Mouse (Mus musculus): Measurements from ENCODE around the gene Osbpl10. TPM values are rescaled to one million over a fixed set of nuclear protein-coding genes. Genes with fewer than 3 reads are reported as not detected.

Osbpl10 gene
- polyA plus RNA-seq, 1 experiment from 2014 or later = 4.7 TPM

DNA sequence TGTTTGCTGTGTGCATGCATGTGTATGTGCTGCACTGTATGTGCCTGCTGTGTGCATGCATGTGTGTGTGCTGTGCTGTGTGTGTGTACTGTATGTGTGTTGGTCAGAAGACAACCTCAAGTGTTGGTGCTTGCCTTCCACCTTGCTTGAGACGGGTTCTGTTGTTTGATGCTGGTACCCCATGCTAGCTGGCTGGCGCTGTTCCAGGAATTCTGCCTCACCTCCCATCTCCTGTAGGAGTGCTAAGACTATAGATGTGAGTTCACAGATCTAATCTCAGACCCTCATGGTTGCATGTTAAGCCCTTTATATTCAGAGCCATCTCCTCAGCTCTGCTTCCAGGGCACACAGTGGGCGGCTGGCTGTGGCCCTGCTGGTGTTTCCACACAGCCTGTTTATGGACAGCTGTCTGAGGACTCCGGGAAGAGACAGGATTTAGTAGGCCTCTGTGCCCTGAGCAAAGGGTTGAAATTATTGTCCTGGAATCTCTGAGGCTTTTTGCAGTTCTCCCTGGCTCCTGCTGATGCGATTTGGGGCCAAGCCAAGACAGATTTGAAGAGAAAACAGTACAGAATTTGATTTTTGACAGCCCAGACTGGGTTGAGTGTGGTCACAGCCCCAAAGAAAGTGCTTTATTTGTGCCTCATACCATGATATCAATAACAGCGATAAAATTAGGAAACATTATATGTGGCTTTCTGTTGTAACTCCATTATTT is 10.4 kb downstream of the Osbpl10 start:
- Histone ChIP-seq H3K4me1 (replicated peaks) (peaks cover 11% of the 10 kb centered on the region; the same call in 1 of the 2 replicates), H3K36me3 (0 out of 2 replicates have a peak, but pooled peaks cover 3% of the 10 kb centered on the region), H3K4me3 (no peak overlapping the region), H3K27ac (replicated peaks) (peak overlapping the region; percentile 31; the same call in 1 of the 2 replicates), H3K9ac (no peak overlapping the region), H3K4me2 (no peak overlapping the region), H3K27me3 (no peaks in the 10 kb centered on the region), H3K9me3 (no peaks in the 10 kb centered on the region)
- no peak for ATAC-seq (ENCODE audit: low FRiP score, low read depth)
- WGBS = 65% methylated on average over 6 of the region's 6 CpGs

DNA sequence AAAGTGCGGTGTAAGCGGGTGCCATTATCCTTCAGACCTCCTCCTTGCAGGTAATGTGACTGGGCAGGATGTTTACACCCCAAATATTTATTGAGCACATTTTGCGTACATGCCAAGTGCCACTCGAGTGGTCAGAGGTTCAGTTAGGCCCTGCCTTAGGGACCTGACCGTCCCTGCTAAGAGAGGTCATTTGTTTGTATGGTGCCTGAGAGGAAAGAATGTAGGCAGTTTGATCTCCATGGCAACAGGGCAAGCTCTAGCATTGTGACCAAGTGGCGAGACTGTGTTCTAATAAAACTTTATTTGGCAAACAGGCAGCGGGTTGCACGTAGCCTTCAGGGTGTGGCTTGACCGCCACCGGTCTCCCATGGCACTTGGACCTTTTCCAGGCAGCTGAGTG is 12.1 kb downstream of the Osbpl10 start:
- no peaks in the 10 kb centered on the region for H3K9me3 ChIP-seq
- 0 out of 2 replicates have a peak, but pooled peaks cover 3% of the 10 kb centered on the region for H3K36me3 ChIP-seq
- 74% methylated on average over 10 of the region's 10 CpGs for WGBS
- ATAC-seq (ENCODE audit: low FRiP score, low read depth) = no peak
- H3K9ac ChIP-seq = no peak overlapping the region
- no peaks in the 10 kb centered on the region for H3K27me3 ChIP-seq
- no peak overlapping the region for H3K27ac ChIP-seq (replicated peaks)
- H3K4me2 ChIP-seq = no peak overlapping the region
- H3K4me3 ChIP-seq = no peak overlapping the region
- H3K4me1 ChIP-seq (replicated peaks) = peaks cover 11% of the 10 kb centered on the region; the same call in 1 of the 2 replicates

DNA sequence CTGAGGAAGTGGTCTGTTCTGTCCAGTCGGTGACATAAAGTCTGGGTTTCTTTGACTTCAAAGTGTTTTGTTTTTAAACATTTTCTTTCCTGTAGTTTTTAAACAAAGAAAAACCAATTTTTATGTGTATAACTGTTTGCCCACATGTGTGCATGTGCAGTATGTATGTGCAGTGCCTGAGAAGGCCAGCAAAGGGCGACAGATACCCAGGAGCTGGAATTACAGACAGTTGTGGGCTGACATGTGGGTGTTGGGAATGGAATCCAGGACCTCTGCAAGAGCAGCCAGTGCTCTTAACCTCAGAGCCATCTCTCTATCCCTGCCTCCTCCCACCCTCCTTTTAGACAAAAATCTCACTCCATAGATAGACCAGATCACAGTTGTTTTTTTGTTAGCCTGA is 14.2 kb downstream of the Osbpl10 start:
- H3K27ac ChIP-seq (replicated peaks) = no peak overlapping the region
- WGBS = 91% methylated on average over 2 of the region's 2 CpGs
- no peak for ATAC-seq (ENCODE audit: low FRiP score, low read depth)
- no peaks in the 10 kb centered on the region for H3K27me3 ChIP-seq
- no peak overlapping the region for H3K4me3 ChIP-seq
- H3K36me3 ChIP-seq = 0 out of 2 replicates have a peak, but pooled peaks cover 3% of the 10 kb centered on the region
- no peaks in the 10 kb centered on the region for H3K9me3 ChIP-seq
- no peak overlapping the region for H3K9ac ChIP-seq
- no peak overlapping the region for H3K4me2 ChIP-seq
- peaks cover 11% of the 10 kb centered on the region; the same call in 1 of the 2 replicates for H3K4me1 ChIP-seq (replicated peaks)

DNA sequence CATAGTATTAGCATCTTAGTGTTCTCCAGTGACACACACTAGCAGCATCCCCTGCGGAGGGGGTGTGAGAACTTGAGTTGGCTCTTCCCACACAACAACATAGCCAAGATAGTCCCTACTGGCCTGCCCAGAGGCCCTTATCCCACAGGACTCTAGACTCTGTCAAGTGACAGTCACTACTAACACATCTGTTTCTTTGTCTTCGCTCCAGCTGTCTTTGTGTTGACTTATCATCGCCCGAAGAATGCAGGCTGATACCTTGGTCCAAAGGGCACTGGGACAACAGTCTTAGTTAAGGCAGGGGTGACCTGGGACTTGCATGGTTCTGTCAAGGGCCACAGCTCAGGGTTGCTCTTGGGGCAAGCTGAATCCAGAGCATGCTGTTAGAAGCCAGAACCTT is 16.9 kb downstream of the Osbpl10 start:
- Histone ChIP-seq H3K27ac (replicated peaks) (no peak overlapping the region), H3K4me3 (no peak overlapping the region), H3K27me3 (no peaks in the 10 kb centered on the region), H3K4me2 (no peak overlapping the region), H3K9me3 (no peaks in the 10 kb centered on the region), H3K36me3 (0 out of 2 replicates have a peak, but pooled peaks cover 3% of the 10 kb centered on the region), H3K4me1 (replicated peaks) (no peaks in the 10 kb centered on the region), H3K9ac (no peak overlapping the region)
- 90% methylated on average over 4 of the region's 4 CpGs for WGBS
- no peak for ATAC-seq (ENCODE audit: low FRiP score, low read depth)

DNA sequence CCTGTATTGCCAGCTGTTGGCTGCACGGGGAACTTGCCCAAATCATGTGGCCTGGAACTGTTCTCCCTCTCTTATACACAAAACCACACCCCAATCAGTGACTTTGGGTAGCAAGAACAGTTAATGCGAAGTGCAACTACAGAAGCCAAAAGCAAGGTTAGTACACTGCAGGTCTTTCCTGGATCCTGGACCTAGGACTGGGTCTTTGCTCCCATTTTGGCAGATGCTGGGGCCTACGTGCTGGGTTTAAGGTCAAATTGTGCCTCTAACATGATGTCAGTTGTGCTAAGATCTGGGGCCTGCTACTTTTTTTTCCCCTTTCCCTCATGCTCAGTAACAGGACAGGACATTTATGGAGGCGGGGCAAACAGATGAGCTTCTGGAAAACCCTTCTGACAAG is 17.3 kb downstream of the Osbpl10 start:
- H3K4me1 ChIP-seq (replicated peaks) = no peaks in the 10 kb centered on the region
- no peaks in the 10 kb centered on the region for H3K9me3 ChIP-seq
- no peak overlapping the region for H3K4me3 ChIP-seq
- 0 out of 2 replicates have a peak, but pooled peaks cover 3% of the 10 kb centered on the region for H3K36me3 ChIP-seq
- no peaks in the 10 kb centered on the region for H3K27me3 ChIP-seq
- WGBS = 94% methylated on average over 4 of the region's 4 CpGs
- no peak overlapping the region for H3K27ac ChIP-seq (replicated peaks)
- ATAC-seq (ENCODE audit: low FRiP score, low read depth) = no peak
- H3K4me2 ChIP-seq = no peak overlapping the region
- no peak overlapping the region for H3K9ac ChIP-seq

DNA sequence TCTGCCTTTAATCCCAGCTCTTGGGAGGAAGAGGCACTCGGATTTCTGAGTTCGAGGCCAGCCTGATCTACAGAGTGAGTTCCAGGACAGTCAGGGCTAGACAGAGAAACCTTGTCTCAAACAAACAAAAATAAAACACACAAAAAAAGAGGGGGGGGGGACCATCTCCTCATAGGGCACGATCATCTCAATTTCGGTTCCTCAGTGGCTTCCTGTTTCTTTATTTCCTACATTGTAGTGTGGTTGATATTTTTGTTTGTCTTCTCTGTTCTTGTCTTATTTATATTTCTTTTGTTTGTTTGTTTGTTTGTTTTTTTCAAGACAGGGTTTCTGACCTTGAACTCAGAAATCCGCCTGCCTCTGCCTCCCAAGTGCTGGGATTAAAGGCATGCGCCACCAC is 18.1 kb downstream of the Osbpl10 start:
- WGBS = 95% methylated on average over 6 of the region's 6 CpGs
- Histone ChIP-seq H3K9me3 (no peaks in the 10 kb centered on the region), H3K9ac (no peak overlapping the region), H3K27me3 (no peaks in the 10 kb centered on the region), H3K4me3 (no peak overlapping the region), H3K36me3 (0 out of 2 replicates have a peak, but pooled peaks cover 3% of the 10 kb centered on the region), H3K4me2 (no peak overlapping the region), H3K4me1 (replicated peaks) (no peaks in the 10 kb centered on the region), H3K27ac (replicated peaks) (no peak overlapping the region)
- ATAC-seq (ENCODE audit: low FRiP score, low read depth) = no peak

DNA sequence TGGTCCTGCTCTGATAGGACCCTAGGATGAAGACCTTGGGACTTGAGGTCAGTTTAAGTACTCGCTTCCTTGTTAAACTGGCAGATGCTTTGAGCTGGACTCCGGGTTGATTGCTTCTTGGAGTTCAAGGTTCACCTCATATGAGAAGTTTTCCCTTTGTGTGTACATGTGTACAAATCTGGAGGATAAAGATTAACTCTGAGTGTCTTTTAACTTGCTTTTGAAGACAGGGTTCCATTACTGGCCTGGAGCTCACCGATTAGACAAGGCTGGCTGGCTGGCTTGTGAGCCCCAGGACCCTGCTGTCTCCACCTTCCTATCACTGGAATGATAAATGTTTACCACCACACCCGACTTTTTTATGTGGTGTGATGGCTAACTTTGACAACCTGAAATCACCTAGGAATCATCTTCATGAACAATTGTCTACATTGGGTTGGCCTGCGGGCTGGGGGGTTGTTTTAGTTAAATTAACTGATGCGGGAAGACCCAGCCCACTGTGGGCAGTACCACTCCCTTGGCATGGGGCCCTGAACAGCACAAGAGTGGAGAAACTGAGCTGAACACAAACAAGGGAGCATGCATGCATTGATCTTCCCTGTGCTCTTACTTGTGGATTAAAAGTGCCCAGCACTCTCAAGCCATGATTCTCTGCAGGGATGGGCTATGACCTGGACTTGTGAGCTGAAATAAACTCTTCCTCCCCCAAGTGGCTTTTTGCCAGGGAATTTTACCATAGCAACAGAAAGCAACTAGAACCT is 20.8 kb downstream of the Osbpl10 start:
- H3K4me2 ChIP-seq = no peak overlapping the region

DNA sequence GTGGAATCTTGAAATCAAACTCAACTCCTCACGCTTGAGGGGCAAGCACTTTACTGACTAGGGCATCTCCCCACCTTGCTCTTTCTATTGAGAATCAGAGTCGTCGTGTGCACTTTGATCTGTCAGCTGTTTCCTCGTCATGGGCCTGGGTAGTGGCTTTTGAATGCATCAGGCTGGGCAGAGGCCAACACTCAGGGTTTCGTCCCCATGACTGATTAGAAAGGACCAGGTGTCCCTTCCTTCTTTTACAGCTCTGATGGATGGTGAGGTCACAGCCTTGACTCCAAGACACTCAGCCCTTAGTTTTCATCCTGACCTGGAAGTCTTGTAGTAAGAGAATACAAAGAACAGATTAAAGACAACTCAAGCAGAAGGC is 21.4 kb downstream of the Osbpl10 start:
- Histone ChIP-seq H3K9me3 (no peaks in the 10 kb centered on the region), H3K9ac (no peak overlapping the region), H3K4me2 (no peak overlapping the region), H3K27me3 (no peaks in the 10 kb centered on the region), H3K36me3 (no peaks in the 10 kb centered on the region), H3K27ac (replicated peaks) (no peak overlapping the region), H3K4me3 (no peak overlapping the region), H3K4me1 (replicated peaks) (no peaks in the 10 kb centered on the region)
- ATAC-seq (ENCODE audit: low FRiP score, low read depth) = no peak
- WGBS = 52% methylated on average over 5 of the region's 5 CpGs

More for the DNA sequence above, 20.8 kb downstream of the Osbpl10 start:
- 88% methylated on average over 6 of the region's 6 CpGs for WGBS
- Histone ChIP-seq H3K9me3 (no peaks in the 10 kb centered on the region), H3K27me3 (no peaks in the 10 kb centered on the region), H3K9ac (no peak overlapping the region), H3K4me3 (no peak overlapping the region), H3K4me1 (replicated peaks) (no peaks in the 10 kb centered on the region), H3K36me3 (no peaks in the 10 kb centered on the region), H3K27ac (replicated peaks) (no peak overlapping the region)
- ATAC-seq (ENCODE audit: low FRiP score, low read depth) = no peak

DNA sequence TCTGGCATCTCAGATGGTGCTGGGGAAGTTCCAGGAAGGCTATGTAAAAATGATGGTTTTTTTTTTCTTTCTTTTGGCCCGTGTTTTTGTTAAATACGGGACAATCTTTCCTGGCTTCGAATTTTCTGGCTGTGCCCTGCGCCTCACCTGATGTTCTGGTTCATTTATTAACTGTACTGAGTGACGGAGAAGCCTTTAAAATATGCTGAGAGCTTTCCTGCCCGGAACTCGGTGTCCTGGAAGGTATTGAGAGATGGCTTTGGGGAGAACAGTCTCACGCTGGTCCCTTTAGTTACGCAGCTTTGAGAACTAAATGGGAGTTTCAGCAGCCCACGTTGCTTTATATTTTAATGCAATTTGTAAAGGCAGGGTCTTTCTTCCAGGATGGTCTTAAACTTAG is 27.1 kb downstream of the Osbpl10 start:
- Histone ChIP-seq H3K4me2 (no peak overlapping the region), H3K27me3 (no peaks in the 10 kb centered on the region), H3K4me3 (no peak overlapping the region), H3K27ac (replicated peaks) (no peak overlapping the region), H3K36me3 (no peaks in the 10 kb centered on the region), H3K9ac (no peak overlapping the region), H3K4me1 (replicated peaks) (no peaks in the 10 kb centered on the region; the same call in 1 of the 2 replicates), H3K9me3 (no peaks in the 10 kb centered on the region)
- no peak for ATAC-seq (ENCODE audit: low FRiP score, low read depth)
- WGBS = 51% methylated on average over 10 of the region's 10 CpGs

DNA sequence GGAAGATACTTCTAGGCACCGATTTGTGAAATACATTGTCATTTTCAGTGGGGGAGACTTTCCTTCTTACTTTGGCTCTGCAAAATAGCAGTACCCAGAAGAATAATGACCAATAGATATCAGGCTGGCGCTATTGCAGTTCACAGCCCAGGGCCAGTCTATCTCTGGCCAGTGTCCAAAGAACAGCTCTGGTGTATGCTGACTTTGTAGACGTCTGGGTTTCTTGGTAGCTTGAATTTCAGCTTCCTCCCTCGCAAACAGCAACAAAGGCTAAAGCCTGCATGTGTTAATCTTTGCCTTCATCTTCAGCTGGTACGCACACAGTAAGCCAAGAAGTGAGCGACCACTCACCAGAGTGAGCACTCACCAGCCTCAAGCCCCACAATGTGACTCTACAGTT is 29.4 kb downstream of the Osbpl10 start:
- Histone ChIP-seq H3K4me3 (no peak overlapping the region), H3K27ac (replicated peaks) (no peak overlapping the region), H3K9me3 (no peaks in the 10 kb centered on the region), H3K4me2 (no peak overlapping the region), H3K36me3 (no peaks in the 10 kb centered on the region), H3K9ac (no peak overlapping the region), H3K4me1 (replicated peaks) (no peaks in the 10 kb centered on the region; the same call in 1 of the 2 replicates), H3K27me3 (no peaks in the 10 kb centered on the region)
- ATAC-seq (ENCODE audit: low FRiP score, low read depth) = no peak
- WGBS = 75% methylated on average over 6 of the region's 6 CpGs

DNA sequence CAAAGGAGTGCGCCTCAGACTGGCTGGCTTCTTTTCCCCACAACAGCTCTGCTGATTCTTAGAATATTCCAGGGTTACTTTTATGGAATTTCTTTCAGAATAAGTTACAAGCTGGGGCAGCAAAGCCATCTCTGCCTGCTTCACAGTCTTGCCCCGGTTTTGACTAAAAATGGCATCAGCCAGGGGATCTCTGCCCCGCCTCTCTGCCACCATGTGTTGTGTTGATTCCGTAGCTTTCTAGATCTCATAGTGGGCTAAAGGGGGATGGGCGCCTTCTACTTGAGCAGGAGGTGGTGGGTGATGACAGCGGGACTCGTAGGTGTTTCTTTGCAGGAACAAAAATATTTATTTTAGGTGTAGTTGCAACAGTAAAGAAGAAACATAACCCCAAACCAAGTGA is 29.8 kb downstream of the Osbpl10 start:
- Histone ChIP-seq H3K27me3 (no peaks in the 10 kb centered on the region), H3K4me3 (no peak overlapping the region), H3K9me3 (no peaks in the 10 kb centered on the region), H3K27ac (replicated peaks) (no peak overlapping the region), H3K4me1 (replicated peaks) (no peaks in the 10 kb centered on the region; the same call in 1 of the 2 replicates), H3K36me3 (no peaks in the 10 kb centered on the region), H3K9ac (no peak overlapping the region), H3K4me2 (no peak overlapping the region)
- WGBS = 86% methylated on average over 7 of the region's 7 CpGs
- no peak for ATAC-seq (ENCODE audit: low FRiP score, low read depth)

DNA sequence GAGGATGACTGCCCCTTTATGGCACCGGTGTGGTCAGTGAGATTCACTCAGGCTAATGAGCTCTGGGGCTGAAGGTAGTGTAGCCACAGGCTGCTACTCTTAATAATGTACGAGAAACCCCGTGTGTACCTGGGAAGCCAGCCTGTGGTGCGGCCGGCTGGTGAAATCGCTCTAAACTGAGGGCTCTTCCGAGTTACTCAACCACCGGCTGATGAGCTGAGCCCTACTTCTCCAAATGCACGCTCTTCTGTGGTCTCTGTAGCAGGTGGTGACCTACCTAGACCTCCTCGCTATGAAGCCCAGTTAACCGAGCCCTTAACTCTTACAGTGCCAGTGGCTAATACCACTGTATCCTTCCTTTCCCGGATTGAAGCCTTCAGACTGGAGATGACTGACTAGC is 34.0 kb downstream of the Osbpl10 start:
- WGBS = 68% methylated on average over 12 of the region's 12 CpGs
- ATAC-seq (ENCODE audit: low FRiP score, low read depth) = no peak

More for the DNA sequence above, 34.0 kb downstream of the Osbpl10 start:
- Histone ChIP-seq H3K4me2 (no peak overlapping the region), H3K4me3 (no peak overlapping the region), H3K9me3 (no peaks in the 10 kb centered on the region), H3K9ac (no peak overlapping the region), H3K27me3 (no peaks in the 10 kb centered on the region), H3K36me3 (no peaks in the 10 kb centered on the region), H3K27ac (replicated peaks) (no peak overlapping the region), H3K4me1 (replicated peaks) (no peaks in the 10 kb centered on the region; the same call in 1 of the 2 replicates)
